ENCODE assay signal across 8 mouse cellular contexts in the genomic region with DNA sequence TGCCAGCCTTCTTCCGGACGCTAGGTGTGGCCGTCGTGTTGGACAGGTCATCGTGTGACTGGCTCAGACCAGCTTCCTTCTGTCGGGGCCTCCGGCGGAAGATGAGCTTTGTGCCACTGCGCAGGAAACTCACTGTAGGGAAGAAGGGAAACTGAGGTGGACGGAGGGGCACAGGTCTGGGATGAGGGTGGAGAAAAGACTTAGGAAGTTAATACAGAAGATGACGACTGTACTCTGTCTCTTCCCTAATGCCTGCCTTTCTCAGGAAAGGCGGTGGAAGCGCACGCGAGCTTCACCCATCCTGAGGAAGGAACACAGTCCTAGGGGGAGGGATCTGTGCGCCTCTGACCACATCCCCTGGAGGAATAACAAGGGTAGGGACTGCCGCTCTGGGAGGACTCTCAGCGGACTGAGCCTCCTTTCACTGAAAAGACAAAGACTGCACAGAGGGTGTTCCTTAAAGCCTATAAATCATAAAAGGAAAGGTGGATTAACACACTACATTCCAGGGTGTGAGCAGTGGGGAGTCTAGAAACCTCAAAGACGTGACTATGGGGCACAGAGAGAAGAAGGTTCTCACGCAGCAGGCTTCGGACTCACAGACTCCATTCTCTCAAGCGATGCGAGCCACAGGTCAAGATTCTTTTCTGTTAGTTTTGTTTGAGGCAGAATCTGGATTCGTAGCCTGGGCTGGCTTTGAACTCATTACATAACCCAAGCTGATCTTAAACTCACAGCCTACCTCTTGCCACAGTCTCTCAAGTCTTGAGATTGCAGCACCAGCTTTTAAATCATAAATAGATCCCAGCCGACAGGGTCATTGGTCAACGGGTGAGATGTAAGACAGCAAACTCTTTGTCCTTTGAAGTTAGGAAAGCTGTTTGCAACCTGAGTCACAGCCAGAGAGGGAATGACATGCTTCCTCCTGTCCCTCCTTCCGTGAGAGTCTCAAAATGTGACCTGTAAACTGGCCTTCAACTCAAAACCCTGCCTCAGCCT. TPM values are rescaled to one million over a fixed set of nuclear protein-coding genes. Genes with fewer than 3 reads are reported as not detected.
DNase-seq lines count a peak whose midpoint lies in the region; ATAC-seq and TF ChIP-seq lines count a peak whose summit lies in the region.

No protein-coding gene starts in this region.

- H3K4me2 ChIP-seq in limb, embryonic 13.5 days (replicated peaks), result peak overlapping the region; percentile 30

- no peaks in the 10 kb centered on the region for H3K27me3 ChIP-seq in limb, embryonic 13.5 days

- no peak for TF ChIP-seq CTCF in gastrocnemius, adult 2 months (IDR thresholded peaks at IDR 0.05)

- no peaks in the 10 kb centered on the region for H3K9me3 ChIP-seq in limb, embryonic 13.5 days

- DNase-seq in gastrocnemius, adult 2 months, result no peak
- DNase-seq in gastrocnemius, postnatal 25 days, result no peak
- DNase-seq in heart, postnatal 14 days, result peak; percentile 41 to 54
- peak; percentile 30 for DNase-seq in neural tube, embryonic 10.5 days (ENCODE audit: extremely low spot score, low spot score)
- no peak for DNase-seq in right cerebral cortex, adult 18-20 months
- no peak for DNase-seq in T-cell, adult 2 months (ENCODE audit: low spot score)
- DNase-seq in right cerebral cortex, postnatal 4 days, result no peak

- H3K4me1 ChIP-seq in limb, embryonic 13.5 days, result 0 out of 2 replicates have a peak, but pooled peaks cover 7% of the 10 kb centered on the region

- ATAC-seq in limb, embryonic 13.5 days (ENCODE audit: low FRiP score, low read depth), result 0 out of 2 replicates have a peak, but pooled peaks have one; percentile 28

- H3K4me3 ChIP-seq in gastrocnemius, adult 2 months, result peak overlapping the region; percentile 53
- H3K4me3 ChIP-seq in limb, embryonic 13.5 days, result no peak overlapping the region

- WGBS in limb, embryonic 13.5 days, result 12% methylated on average over 27 of the region's 27 CpGs

- peak overlapping the region; percentile 81 for H3K27ac ChIP-seq in gastrocnemius, adult 2 months
- H3K27ac ChIP-seq in limb, embryonic 13.5 days, result no peak overlapping the region

- H3K9ac ChIP-seq in limb, embryonic 13.5 days, result peak overlapping the region; percentile 48

- H3K36me3 ChIP-seq in limb, embryonic 13.5 days, result peaks cover 50% of the 10 kb centered on the region

- intact Hi-C loops in gastrocnemius, adult 2 months (cut with DNase I), result no loop called here
- intact Hi-C loops in heart, postnatal 14 days (cut with DNase I), result no loop called here

RNA-seq across cellular contexts. Expression of a gene that starts 6.0 kb away (rescaled TPM):
- total RNA-seq in gastrocnemius, adult 2 months (2021), result 1 to 10 TPM; 6.3 to 6.8 TPM
- 1 to 10 TPM; 5.6 to 6.0 TPM for total RNA-seq in gastrocnemius, postnatal 25 days (2021)
- total RNA-seq in heart, postnatal 14 days (2021), result 10 to 100 TPM; 11.0 to 11.4 TPM
- polyA plus RNA-seq in limb, embryonic 13.5 days (2015; fragmentation: Nextera tagmentation; extraction: Ambion mirVana), result 26.1 and 29.6 TPM in 2 replicates

RNA-seq across cellular contexts. Expression of a gene that starts 8.7 kb away (rescaled TPM):
- total RNA-seq in gastrocnemius, adult 2 months (2021), result 10 to 100 TPM; 14.9 to 17.8 TPM
- total RNA-seq in gastrocnemius, postnatal 25 days (2021), result 10 to 100 TPM; 12.0 to 12.2 TPM
- 10 to 100 TPM; 15.8 to 16.6 TPM for total RNA-seq in heart, postnatal 14 days (2021)
- polyA plus RNA-seq in limb, embryonic 13.5 days (2015; fragmentation: Nextera tagmentation; extraction: Ambion mirVana), result 6.8 and 7.8 TPM in 2 replicates

RNA-seq across cellular contexts. Expression of a gene that starts 14.4 kb away (rescaled TPM):
- 10 to 100 TPM; 12.3 to 14.1 TPM for total RNA-seq in gastrocnemius, adult 2 months (2021)
- 10 to 100 TPM; 11.0 to 11.2 TPM for total RNA-seq in gastrocnemius, postnatal 25 days (2021)
- 10 to 100 TPM; 18.8 to 21.0 TPM for total RNA-seq in heart, postnatal 14 days (2021)
- polyA plus RNA-seq in limb, embryonic 13.5 days (2015; fragmentation: Nextera tagmentation; extraction: Ambion mirVana), result 40.2 and 40.5 TPM in 2 replicates

RNA-seq across cellular contexts. Expression of a gene that starts 23.0 kb away (rescaled TPM):
- total RNA-seq in gastrocnemius, adult 2 months (2021), result under 1 TPM; 0.28 to 0.97 TPM
- under 1 TPM; 0.15 to 0.62 TPM for total RNA-seq in gastrocnemius, postnatal 25 days (2021)
- total RNA-seq in heart, postnatal 14 days (2021), result under 1 TPM; 0.72 to 0.73 TPM
- polyA plus RNA-seq in limb, embryonic 13.5 days (2015; fragmentation: Nextera tagmentation; extraction: Ambion mirVana), result 7.3 and 7.4 TPM in 2 replicates

RNA-seq across cellular contexts. Expression of a gene that starts 23.1 kb away (rescaled TPM):
- total RNA-seq in gastrocnemius, adult 2 months (2021), result 1 to 10 TPM; 8.4 to 8.7 TPM
- 10 to 100 TPM; 10.8 to 12.8 TPM for total RNA-seq in gastrocnemius, postnatal 25 days (2021)
- total RNA-seq in heart, postnatal 14 days (2021), result 10 to 100 TPM; 21.6 to 35.0 TPM
- 382 and 390 TPM in 2 replicates for polyA plus RNA-seq in limb, embryonic 13.5 days (2015; fragmentation: Nextera tagmentation; extraction: Ambion mirVana)

Comparison
In these comparisons a context has a peak if more than half of its experiments do, and no peak if none do; other contexts are left out.
1. DNase-seq: peak in heart, postnatal 14 days (2 of 2) and neural tube, embryonic 10.5 days (single experiment); none in gastrocnemius, adult 2 months (single experiment), gastrocnemius, postnatal 25 days (single experiment), right cerebral cortex, adult 18-20 months (single experiment), T-cell, adult 2 months (single experiment) and right cerebral cortex, postnatal 4 days (single experiment).